Mouse (Mus musculus) ES-E14 (cell line): Measurements from ENCODE around the gene Mpig6b.

Experiments
- CHD2 ChIP-seq: IDR thresholded peaks from 2 replicates; pipeline ENCODE4 v1.6.1; 2014; ENCODE audit warnings: mild to moderate bottlenecking, low read depth, low read length, inconsistent platforms
- HCFC1 ChIP-seq: IDR thresholded peaks from 2 replicates; pipeline ENCODE4 v1.6.1; 2012; ENCODE audit warnings: low read length, inconsistent platforms, borderline replicate concordance; ENCODE audit not compliant: insufficient read depth
- MAFK ChIP-seq: IDR thresholded peaks from 2 replicates; pipeline ENCODE4 v1.6.1; 2014; ENCODE audit warnings: mild to moderate bottlenecking, low read depth, low read length, inconsistent platforms; ENCODE audit not compliant: insufficient read depth

DNA sequence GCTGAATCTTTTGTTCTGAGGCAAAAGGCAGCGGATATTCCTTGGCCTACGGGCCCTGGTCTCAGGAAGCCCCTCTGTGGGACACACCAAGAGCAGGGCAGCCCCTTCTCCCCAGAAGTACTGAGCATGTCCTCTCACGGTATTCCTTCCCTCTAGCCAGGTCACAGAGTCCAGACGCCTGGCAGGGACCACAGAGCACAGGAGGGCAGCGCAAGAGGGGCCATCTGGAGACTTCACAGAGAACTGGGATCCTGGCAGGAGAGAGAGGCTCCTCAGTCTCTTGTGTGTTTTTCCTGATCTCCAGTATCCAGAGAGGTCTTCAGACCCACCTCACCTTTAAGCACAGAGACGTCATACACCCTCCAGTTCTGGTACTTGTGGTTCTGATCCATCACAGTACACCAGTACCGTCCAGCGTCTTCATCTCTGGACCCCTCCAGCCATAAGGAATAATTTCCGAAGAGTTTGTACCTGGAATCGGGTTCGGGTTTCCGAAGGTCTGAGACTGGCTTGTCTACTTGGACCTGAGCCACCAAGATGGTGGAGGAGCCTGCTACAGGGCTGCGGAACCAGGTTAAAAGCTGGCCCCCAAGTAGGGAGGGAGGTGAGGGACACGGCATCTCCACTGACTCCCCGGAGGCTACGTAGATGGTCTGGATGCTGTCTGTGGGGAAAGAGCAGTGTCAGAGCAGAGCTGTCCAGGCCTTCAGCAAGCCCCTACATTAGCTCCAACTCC, 17.0 kb upstream of the Mpig6b start:
- TF ChIP-seq CHD2: no peak
- no peak for TF ChIP-seq MAFK
- TF ChIP-seq HCFC1: no peak
